Mouse (Mus musculus): Measurements from ENCODE around the gene St6gal1.

St6gal1 gene

DNA sequence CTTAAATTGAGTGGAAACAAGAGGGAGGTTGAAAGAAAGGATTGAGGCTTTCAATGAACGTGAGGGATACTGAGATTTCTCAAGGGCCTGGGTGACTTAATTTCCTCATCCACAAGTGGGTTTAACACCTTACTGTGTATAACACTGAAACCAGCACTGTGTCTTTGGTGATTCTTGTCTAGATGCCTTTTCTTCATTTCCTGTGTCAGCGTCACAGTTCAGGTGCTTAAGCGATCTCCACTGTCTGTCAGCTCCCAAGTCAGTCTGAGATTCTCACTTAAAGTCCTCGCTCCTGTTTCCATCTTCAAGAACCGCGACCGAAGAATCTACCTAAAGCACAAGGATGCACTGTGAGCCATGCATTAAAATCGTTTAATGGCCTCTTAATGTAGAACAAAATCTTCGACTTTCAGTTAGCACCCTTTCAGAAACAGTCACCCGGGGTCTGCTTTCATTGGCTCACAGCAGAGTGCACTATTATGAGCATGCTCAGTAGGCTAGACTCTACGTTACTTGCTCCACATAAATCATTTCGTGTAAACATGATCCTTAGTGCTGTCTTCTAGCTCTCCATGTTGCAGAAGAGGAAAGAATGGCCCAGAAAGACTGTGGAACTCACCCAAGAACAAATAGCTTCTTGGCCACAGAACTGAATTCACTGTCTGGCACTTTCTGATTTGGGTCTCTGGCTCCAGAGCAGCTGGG lies 1.2 kb upstream of the St6gal1 start:
- DNase-seq (ENCODE audit: low spot score in 2 of 2): no peak

DNA sequence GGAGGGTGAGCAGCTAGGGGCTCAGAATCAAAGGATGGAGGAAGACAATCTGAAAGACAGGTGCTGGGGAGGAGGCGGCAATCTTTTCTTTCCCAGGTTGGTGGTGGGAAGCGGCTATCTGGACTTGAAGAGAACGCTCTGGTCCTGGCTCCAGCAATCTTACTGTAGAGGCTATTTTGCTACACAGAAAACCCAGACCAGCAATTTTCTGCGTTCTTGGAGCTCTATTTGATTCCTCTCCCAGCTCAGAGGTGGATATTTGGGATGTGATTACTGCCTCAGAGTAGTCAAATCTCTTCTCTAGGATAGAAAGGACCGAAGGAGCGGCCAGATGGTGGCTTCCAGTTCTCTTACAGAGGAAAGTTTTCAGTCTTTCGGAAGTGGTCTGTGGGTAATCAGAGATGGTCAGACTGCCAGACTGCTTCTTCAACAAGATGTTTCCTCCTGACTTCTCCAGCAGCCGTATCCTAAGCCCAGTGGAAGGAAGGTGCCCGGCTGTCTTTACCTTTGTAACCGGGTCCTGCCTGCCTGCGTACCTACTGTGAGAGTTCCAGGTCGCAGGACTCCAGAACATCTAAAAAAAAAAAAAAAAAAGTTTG lies 570 bp upstream of the St6gal1 start:
- no peak for DNase-seq (ENCODE audit: low spot score in 2 of 2)

DNA sequence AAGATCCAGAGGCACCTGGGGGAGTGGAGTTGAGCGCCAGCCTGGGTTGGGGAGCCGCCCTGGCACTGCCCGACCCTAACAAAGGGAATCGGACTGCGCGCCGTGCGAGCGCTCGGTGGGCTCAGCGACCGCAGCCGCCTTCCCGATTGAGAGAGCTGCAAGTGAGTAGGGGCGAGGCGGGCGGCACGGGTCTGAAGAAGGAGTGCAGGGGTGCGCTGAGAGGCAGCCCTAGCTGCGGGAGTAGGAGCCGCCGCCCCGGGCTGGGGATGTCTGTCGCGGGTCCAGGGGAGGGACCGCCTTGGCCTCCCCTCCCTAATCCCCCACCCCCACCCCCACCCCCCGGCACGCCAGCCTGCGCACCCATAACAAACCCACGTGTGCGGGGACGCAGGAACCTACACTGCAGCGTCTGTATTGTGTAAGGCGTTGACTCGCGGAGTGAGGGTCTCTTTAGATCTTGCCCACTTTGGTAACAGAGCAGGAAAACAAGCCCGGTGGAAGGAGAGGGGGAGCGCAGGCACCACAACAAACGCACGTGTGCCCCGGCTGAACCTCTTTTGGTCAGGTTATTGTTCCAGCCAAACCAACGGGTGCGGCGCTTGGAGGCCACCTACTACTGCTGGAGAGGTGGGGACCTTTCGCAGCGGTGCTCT lies 655 bp downstream of the St6gal1 start:
- DNase-seq (ENCODE audit: low spot score in 2 of 2): peak; percentile 40 to 72

DNA sequence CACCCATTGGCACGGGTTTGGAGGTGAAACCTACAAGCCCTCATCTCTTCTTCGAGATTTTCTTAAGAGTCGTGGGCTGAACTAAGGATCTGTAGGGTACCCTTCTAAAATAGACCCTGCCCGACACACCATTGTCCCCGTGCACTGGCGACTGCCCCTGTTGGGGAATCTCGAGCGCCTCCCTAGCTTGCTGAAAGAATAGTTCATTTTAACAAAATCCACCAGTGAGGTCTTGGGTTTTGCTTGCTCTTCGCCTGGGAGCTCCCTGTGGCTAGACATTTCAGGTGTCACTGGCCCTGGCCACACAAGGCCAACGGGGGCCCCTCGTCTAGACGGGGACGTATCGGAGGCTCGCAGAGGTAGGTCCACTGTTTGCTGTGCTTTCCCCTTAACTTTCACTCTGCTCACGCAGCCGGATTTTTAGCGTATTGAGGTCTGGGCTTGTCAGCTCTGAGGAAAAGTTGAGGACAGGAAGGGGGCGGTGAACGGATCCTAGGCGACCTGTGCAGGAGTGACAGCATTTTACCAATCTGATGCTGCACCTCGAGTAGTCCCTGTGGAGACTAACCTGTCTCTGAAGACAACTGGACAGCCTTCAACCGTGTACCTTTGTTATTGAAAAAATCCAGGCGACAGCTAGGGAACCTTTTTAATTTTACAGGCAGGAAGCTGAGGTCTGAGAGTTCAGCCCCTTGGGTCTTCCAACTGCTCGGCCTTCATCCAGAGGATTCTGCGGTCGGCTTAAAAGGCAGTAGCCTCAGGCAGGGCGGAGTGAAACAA lies 1.5 kb downstream of the St6gal1 start:
- DNase-seq (ENCODE audit: low spot score in 2 of 2): peak; percentile 29 to 66

DNA sequence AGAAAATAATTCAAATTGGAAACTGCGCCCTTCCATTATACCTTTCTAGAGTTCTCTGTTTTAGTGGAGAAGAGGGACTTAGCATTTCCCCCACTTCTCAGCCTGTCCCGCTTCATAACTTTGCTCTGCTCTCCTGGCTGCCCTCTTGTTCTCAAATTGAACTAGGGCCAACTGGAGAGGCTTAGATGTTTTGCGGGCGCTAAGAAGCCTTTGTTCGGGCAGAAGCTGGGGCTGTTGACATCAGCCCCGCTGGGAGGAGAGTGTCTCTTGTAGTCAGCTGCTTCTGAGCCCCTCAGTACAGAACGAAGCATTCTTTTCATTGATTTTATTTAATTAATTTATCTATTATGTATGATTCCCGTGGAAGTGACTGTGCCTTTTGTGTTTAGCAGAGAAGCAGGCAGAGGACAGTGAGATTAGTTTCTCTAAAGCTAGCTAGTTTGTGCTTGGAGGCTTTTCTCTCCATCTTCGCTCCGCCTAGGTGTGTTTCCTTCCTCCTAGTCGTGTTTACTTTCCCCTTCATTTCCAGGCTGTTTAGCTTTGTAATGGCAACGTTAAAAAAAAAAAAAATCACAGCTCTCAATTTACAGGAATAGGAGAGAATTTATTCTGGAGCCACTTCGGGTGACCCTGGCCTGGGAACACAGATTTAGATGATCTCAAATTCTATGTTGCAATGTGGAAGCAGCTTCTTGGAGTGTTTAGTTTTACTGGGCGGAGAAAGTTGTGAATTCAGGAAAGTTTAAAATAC lies 2.2 kb downstream of the St6gal1 start:
- DNase-seq (ENCODE audit: low spot score in 2 of 2): no peak

DNA sequence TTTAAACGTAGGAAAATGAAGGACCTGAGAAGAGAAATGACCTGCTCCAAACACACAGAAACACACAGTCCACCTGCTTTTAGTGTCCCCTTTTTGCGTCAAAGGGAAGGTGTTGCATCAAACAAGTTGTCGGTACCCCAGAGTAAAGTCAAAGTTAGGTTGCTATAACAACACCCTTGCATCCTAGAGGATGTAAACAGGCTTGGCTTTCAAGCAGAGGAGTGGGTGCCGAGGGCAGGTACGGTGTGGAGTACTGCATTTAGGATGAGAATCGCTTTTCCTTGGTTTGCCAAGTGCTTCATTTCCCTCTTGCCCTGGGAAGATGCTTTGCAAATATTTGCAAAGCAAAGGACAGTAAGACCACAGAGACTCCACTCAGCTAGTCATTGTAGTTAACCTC lies 3.3 kb downstream of the St6gal1 start:
- DNase-seq (ENCODE audit: low spot score in 2 of 2): no peak

DNA sequence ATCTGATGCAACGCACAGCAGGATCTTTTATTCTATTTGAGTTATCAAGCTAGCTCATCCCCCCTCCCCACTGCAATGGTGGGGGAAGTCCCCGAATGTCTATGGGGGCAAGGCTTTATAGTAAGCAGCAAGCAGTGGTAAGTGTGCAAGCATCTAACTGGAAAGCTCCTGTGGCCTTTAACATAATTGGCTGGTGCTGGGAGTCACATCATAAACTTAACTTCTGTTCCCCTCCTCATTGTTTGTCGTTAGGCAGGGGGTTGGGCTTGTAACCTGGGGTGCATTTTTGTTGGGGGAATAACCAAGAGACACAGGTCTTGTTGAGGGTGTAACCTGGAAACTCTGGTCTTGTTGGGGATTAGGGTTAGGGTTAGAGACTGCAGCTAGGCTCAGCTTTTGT lies 3.9 kb downstream of the St6gal1 start:
- DNase-seq (ENCODE audit: low spot score in 2 of 2): no peak

DNA sequence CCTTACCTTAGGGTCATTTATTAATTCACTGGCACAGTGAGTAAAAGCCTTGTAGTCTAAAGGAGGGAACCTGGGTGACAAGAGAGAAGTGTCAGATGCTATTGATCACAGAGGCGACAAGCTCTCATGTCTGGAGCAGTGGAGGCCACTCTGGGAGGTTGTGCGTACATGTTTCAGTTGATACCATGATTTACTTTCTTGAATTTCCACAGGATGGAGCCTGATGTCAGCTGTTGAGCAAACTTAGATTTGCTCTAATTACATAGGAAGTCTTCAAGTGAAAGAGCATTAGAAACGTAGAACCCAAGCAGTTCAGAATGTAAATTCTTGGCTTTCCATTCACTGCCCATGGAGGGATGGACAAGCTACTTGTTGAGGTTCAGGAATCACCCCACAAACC lies 5.4 kb downstream of the St6gal1 start:
- no peak for DNase-seq (ENCODE audit: low spot score in 2 of 2)

DNA sequence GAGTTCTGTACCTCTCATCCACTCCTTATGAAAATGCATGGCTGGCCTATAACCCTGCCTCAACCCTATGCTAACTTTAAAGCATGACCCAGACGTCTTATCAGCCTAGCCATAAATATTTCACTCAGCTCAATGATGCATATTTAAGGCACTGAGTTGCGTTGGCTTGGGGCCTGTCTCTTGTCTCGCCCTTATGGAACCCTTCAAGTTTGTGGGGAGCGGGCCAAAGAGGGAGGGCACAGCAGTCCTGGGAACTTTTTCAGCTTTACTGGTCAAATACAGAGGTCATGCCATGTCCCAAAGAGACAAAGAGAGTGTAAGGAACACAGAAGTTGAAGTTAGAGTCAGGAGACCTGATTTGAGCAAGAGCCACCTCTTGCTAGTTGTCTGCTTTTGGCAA lies 6.6 kb downstream of the St6gal1 start:
- no peak for DNase-seq (ENCODE audit: low spot score in 2 of 2)

DNA sequence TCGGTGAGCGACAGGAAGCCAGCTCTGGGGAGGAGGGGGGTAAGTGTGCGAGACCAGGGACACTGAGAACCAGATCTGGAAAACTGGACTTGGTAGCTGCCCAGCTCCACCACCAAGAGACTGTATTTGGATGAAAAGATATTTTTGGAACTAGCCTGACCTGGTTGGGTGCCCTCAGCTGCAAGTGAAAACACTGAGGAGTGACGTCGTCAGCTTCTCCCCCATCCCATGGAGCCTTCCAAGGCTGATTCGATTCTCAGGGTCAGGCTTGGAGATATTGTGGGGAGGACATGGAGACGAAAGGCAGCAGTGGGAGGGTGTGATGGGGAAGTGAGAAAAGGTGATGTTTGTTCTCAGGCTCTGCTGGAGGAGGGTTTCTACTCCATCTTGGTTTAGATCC lies 8.2 kb downstream of the St6gal1 start:
- no peak for DNase-seq (ENCODE audit: low spot score in 2 of 2)

DNA sequence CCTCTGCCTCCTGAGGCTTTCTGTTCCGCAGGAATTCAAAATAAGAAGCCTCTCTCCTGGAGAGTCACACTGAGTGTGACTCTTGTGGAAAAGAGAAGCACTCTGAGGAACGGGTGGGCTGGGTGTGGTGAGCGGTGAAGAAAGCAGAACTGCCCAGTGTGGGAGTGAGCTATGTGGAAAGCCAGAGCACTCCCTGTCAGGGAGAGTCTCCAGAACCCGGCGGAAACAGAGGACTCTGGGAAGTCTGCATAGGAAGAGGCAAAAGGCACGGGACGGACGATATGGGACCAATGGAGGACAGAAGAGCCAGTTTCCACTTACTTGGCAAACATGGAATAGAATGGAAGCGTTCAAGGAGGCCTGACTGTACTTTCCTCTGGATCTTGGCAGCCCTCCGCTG lies 9.0 kb downstream of the St6gal1 start:
- DNase-seq (ENCODE audit: low spot score in 2 of 2): peak; percentile 51 to 70

DNA sequence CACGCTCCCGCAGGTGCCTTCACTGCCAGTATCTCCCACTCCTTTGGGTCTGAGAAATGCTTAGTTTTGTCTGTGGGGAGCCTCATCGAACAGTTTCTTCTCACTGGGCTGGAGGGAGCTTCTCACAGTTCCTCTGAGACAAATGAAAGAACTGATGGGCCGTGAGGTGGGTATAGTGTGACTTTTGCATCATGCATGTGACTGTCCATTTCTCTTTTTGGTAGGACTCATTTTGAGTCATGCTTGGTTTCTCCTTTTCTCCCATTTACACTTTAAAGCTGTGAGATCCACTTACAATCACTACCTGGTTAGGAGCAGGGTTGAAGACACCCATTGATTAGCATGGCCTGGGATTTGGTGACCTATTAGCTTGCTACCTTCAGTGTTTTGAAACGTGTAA lies 10.0 kb downstream of the St6gal1 start:
- no peak for DNase-seq (ENCODE audit: low spot score in 2 of 2)

DNA sequence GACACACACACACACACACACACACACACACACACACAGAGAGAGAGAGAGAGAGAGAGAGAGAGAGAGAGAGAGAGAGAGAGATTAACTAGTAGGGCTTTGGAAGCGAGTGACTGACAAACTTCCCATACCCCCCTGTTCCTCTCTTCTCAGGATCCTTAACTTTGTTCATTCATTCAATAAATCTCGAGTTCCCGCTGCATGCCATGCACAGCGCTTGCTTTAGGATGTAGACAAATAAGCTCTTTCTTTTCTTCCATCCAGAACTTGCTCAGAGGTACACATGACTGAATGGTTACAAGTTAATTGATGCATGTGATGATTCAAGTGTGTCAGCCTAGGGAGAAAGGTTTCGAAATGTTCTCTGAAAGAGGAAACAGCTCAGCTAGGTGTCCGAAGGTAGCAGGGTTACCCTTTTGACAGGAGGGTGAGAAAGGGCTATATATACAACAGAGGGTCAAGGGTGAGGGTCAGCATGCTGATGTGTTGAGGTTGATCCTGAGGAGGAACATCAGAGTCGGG lies 10.7 kb downstream of the St6gal1 start:
- no peak for DNase-seq (ENCODE audit: low spot score in 2 of 2)

DNA sequence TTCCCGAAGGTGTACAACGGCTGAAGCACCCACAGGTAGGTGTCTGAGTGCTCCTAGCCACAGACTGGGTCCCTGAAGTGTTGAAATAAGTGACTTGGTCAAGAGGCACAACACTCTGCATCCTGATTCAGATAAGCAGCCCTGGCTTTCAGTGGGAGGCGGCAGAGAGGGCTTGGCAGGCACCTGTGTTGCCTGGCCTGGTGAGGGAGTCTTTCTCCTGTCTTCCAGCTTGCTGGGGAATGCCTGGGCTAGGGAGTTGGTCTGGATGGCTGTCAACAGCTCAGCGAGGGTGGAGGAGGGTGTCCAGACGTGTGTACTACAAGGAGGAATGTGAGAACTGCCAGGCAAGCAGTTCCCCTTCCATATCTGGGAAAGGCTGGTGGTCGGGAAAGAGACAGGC lies 15.0 kb downstream of the St6gal1 start:
- no peak for DNase-seq (ENCODE audit: low spot score in 2 of 2)

DNA sequence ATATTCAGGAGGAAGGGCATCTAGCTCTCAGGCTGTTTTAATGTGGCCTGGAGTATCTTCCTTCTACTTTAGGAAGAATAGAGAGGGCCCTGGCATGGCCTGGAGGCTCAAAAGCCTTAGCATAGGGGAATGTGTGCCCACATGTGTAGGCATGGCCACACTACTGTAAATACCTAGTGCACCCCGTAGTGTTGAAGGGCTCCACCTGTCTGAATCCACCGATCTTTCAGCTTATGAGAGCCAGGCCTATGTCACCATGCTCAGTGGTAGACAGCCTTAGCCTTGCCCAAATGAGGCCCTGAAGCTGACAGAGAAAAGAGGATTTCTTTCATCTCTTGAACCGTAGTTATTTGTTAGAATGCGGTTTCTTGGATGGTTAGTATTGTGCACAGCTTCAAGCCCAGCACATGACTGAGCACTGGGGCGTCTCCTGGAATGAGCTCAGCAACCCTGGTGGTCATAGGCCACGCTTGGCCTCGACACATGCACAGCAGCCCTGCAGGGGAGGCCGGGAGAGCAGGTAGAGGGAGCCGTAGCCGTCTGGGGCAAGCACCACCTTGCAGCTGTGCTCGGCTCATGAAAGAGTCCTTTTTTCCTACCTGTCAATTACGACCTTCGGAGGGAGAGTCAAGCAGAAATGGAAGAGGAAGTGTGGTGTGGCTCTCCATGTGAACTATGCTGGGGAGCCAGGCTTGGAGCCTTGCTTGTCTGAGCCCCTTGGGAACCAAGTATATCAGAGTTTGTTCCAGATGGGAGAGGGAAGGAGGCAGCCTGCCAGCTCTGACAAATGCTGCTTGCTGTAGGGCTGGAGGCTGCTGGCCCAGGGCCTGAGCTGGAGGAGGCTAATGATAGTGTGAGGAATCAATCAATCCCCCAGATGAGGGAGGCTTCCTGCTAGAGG lies 15.8 kb downstream of the St6gal1 start:
- DNase-seq (ENCODE audit: low spot score in 2 of 2): no peak

DNA sequence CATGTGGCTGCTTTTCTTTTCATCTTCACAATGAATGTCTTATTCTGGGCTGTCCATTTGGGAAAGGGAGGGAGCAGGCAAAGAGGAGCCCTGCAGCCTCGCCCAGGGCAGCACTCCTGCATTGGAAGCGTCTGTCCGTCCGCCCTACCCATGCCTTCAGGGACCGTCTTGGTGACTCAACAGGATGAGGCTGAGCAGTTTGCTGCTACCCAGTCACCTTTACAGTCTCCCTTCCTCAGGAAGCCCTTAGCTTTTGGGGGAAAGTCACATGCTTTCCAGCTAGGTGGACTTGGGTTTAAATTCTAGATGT lies 16.4 kb downstream of the St6gal1 start:
- DNase-seq (ENCODE audit: low spot score in 2 of 2): no peak

DNA sequence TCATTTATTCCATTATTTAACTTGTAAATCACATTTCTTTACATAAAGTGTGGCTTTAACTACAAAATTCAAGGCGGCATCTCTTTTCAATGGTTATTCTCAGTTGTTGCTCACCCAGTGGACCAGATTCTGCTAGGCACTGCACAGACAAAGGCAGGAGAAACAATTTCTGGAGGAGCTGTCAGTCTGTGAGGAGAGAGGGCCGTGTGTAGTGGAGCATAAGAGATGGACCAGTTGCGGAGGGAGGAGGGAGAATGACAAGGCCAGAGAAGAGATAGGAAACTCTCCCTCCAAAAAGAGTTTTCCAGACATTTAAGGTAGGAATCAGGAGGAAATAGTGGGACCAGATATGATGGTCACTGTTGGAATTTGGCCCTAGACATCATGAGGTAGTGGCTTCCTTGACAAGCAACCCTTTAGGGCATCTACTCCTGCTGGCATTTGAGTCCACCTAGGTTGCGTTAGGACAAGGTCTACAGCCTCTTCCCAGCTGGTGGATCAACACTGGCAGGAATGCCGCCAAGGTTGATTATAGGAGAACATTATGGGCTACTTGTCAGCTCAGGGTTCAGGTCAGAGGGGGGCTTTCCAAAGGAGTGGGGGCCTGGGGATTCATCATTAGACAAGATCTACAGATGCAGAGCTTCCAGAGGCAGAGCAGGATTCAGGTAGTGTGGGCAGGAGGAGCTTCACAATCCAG lies 19.3 kb downstream of the St6gal1 start:
- no peak for DNase-seq (ENCODE audit: low spot score in 2 of 2)

DNA sequence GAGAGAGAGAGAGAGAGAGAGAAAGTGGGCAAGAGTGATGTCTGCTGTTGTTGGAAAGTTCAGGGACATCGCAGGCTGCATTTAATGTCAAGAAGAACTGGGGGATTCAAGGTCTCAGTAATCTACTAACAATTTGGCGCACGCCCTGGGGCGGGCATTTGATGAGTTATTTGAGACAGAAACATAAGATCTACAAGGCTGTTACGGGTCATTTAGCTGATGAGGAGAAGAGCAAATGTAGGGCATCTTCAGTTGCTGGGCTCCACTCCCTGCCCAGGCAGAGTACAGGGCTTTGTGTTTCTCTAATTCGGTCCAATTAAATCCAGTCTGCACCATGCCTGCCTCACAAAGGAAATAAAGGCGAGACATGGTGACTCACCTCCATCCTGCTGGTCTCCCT lies 19.9 kb downstream of the St6gal1 start:
- DNase-seq (ENCODE audit: low spot score in 2 of 2): no peak

DNA sequence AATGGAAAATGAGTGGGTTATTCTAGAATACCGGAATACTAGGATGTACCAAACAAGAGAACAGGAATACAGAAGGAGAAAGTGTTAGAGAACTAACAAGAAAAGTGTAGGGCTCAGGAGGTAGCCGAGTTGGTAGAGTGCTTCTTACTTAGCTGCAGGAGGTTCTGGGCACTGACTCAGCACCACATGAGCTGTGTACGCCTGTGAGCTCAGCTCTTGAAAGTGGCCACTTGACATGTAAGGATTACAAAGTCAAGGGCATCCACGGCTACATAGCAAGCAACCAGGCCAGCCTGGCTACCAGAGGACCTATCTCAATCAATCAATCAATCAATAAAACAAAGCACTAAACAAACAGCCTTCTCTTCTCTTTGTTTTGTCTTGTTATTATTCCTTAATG lies 24.7 kb downstream of the St6gal1 start:
- no peak for DNase-seq (ENCODE audit: low spot score in 2 of 2)

DNA sequence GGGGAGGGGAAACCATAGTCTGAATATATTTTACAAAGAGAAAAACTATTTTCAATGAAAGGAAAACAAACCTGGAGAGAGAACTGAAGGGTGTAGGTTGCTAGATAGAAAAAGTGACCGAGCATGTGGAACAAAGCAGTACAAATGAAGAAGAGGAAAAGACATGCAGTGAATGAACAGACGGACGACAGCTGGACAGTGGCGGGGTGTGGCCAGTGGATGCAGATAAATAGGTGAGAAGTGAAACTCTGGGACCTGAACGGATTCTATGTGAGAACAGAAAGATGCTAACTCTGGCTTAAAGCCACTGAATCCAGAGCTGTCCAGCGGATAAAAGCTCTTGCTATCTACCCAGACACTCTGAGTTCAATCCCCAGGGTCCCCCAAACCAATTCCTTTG lies 25.2 kb downstream of the St6gal1 start:
- DNase-seq (ENCODE audit: low spot score in 2 of 2): no peak
